In the genomic region with DNA sequence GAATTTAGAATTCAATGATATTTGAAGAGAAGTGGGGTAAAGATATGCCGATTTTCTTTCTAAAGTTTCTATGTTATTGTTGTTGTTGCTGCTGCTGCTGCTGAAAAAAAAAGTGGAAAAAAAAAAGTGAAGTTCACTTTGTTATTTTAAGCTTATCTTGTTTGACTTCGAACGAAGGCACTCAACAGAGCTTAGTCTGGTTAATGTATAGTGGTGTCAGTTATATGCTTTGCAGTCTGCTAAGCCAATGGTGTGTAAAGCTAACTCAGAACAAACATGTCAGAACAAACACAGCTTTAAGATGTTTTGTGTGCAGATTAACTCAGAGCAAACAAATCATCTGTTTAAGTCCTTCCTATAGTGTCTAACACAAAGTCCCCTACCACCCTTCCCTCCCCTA, we compare ENCODE assay signal across 12 mouse cellular contexts. TPM values are rescaled to one million over a fixed set of nuclear protein-coding genes. Genes with fewer than 3 reads are reported as not detected.
DNase-seq lines count a peak whose midpoint lies in the region; ATAC-seq and TF ChIP-seq lines count a peak whose summit lies in the region.
"Had no signal": no experiment of that assay in that cellular context is flagged by ENCODE, and none has a peak within 500 bp of the region (broad histone marks: within the 10 kb centered on the region; RNA-seq: fewer than 3 reads in every experiment).

No protein-coding gene starts in this region.

- peaks cover 19% of the 10 kb centered on the region for H3K4me1 ChIP-seq in forebrain, embryonic 10.5 days
- peaks cover 17% of the 10 kb centered on the region for H3K4me1 ChIP-seq in forebrain, embryonic 13.5 days
- H3K4me1 ChIP-seq in kidney, adult 2 months (ENCODE audit: control insufficient read depth, insufficient read depth, low read length) = peaks cover 6% of the 10 kb centered on the region; the same call in 1 of the 2 replicates
- peaks cover 3 to 6% of the 10 kb centered on the region in 2 experiments; a peak in 2 of 4 replicates for H3K4me1 ChIP-seq in MEL (ENCODE audit: control insufficient read depth in 1 of 2, insufficient read depth in 2 of 2, low read length in 2 of 2)
- H3K4me1 ChIP-seq in liver, embryonic 16.5 days (ENCODE audit: control insufficient read depth, low read depth, low read length) = no peaks in the 10 kb centered on the region; the same call in 1 of the 2 replicates

- no peaks in the 10 kb centered on the region for H3K9me3 ChIP-seq in forebrain, embryonic 10.5 days
- no peaks in the 10 kb centered on the region for H3K9me3 ChIP-seq in forebrain, embryonic 13.5 days (replicated peaks)
- no peaks in the 10 kb centered on the region for H3K9me3 ChIP-seq in MEL (replicated peaks; ENCODE audit: insufficient read depth, low read length)
- no peaks in the 10 kb centered on the region for H3K9me3 ChIP-seq in liver, embryonic 16.5 days (replicated peaks; ENCODE audit: control insufficient read depth, low read length)
- H3K9me3 ChIP-seq: megakaryocyte, embryonic 14.5 days had no signal

- H3K36me3 ChIP-seq in forebrain, embryonic 10.5 days (replicated peaks) = peaks cover 15% of the 10 kb centered on the region
- peaks cover 7% of the 10 kb centered on the region for H3K36me3 ChIP-seq in forebrain, embryonic 13.5 days (ENCODE audit: poor library complexity, severe bottlenecking)
- 0 out of 2 replicates have a peak, but pooled peaks cover 2% of the 10 kb centered on the region for H3K36me3 ChIP-seq in kidney, adult 2 months (ENCODE audit: control insufficient read depth, insufficient read depth, low read length)
- peaks cover 0 to 8% of the 10 kb centered on the region in 2 experiments; a peak in 2 of 4 replicates for H3K36me3 ChIP-seq in MEL (ENCODE audit: control insufficient read depth in 1 of 2, insufficient read depth in 2 of 2, low read length in 2 of 2)
- no peaks in the 10 kb centered on the region for H3K36me3 ChIP-seq in liver, embryonic 16.5 days (ENCODE audit: control insufficient read depth, insufficient read depth)

- no peak for TF ChIP-seq RAD21 in MEL (IDR thresholded peaks at IDR 0.05; ENCODE audit: low read depth, low read length)

- no peak for ATAC-seq in forebrain, embryonic 13.5 days
- ATAC-seq in liver, embryonic 16.5 days (ENCODE audit: low read depth) = peak; percentile 80

- H3K9ac ChIP-seq in forebrain, embryonic 13.5 days = no peak overlapping the region
- no peak overlapping the region for H3K9ac ChIP-seq in MEL (ENCODE audit: control insufficient read depth, low read depth, low read length, poor library complexity, severe bottlenecking)
- no peak overlapping the region for H3K9ac ChIP-seq in liver, embryonic 16.5 days (ENCODE audit: low read depth, low read length)

- DNase-seq in forebrain, embryonic 10.5 days (ENCODE audit: extremely low spot score, low spot score) = no peak
- DNase-seq in kidney, adult 2 months = no peak
- no peak for DNase-seq in kidney, postnatal 14 days
- peak; percentile 30 for DNase-seq in MEL (ENCODE audit: low read depth, low spot score)
- DNase-seq in cerebellum, postnatal 10 days = no peak
- DNase-seq in right cerebral cortex, adult 2 months (ENCODE audit: low spot score in 2 of 2) = no peak

- no peak overlapping the region; the same call in 1 of the 2 replicates for H3K27ac ChIP-seq in forebrain, embryonic 10.5 days
- H3K27ac ChIP-seq in forebrain, embryonic 13.5 days = no peak overlapping the region
- H3K27ac ChIP-seq in kidney, adult 2 months (ENCODE audit: insufficient read depth, low read depth, low read length) = no peak overlapping the region
- no peak overlapping the region for H3K27ac ChIP-seq in MEL (ENCODE audit: control insufficient read depth, low read depth, low read length)
- H3K27ac ChIP-seq in liver, embryonic 16.5 days (ENCODE audit: low read length) = peak overlapping the region; percentile 37

- H3K27me3 ChIP-seq in forebrain, embryonic 10.5 days (ENCODE audit: poor library complexity, severe bottlenecking) = no peaks in the 10 kb centered on the region
- H3K27me3 ChIP-seq in forebrain, embryonic 13.5 days = peaks cover 16% of the 10 kb centered on the region; the same call in 1 of the 2 replicates
- no peaks in the 10 kb centered on the region for H3K27me3 ChIP-seq in kidney, adult 2 months (replicated peaks; ENCODE audit: control insufficient read depth, insufficient read depth, low read length)
- peaks cover 2 to 3% of the 10 kb centered on the region in 2 experiments; a peak in 3 of 4 replicates for H3K27me3 ChIP-seq in MEL (ENCODE audit: control insufficient read depth in 1 of 2, insufficient read depth in 2 of 2, low read length in 2 of 2)
- H3K27me3 ChIP-seq in liver, embryonic 16.5 days (ENCODE audit: control insufficient read depth, insufficient read depth, low read depth, low read length) = no peaks in the 10 kb centered on the region; the same call in 1 of the 2 replicates

- H3K79me2 ChIP-seq in MEL (ENCODE audit: control insufficient read depth, insufficient read depth, low read length, poor library complexity) = peaks cover 2% of the 10 kb centered on the region

- no peak for TF ChIP-seq EP300 in MEL (IDR thresholded peaks at IDR 0.05; ENCODE audit: low read depth in 1 of 2, low read length in 2 of 2)

- no peak overlapping the region for H3K4me2 ChIP-seq in forebrain, embryonic 13.5 days
- peak overlapping the region; percentile 64; the same call in 1 of the 2 replicates for H3K4me2 ChIP-seq in liver, embryonic 16.5 days (ENCODE audit: low read depth, low read length)

- no peak for TF ChIP-seq CTCF in kidney, adult 2 months (conservative IDR thresholded peaks at IDR 0.05; ENCODE audit: insufficient read depth, insufficient read length, low read depth, low read length)
- TF ChIP-seq CTCF in MEL (IDR thresholded peaks at IDR 0.05 in 2 of 3, conservative IDR thresholded peaks at IDR 0.05 in 1 of 3; ENCODE audit: control insufficient read depth in 1 of 3, insufficient read depth in 1 of 3, low read depth in 2 of 3, low read length in 3 of 3, poor library complexity in 1 of 3, severe bottlenecking in 1 of 3) = no peak

- TF ChIP-seq POLR2A in kidney, adult 2 months (IDR thresholded peaks at IDR 0.05; ENCODE audit: low read depth, low read length) = no peak
- no peak for TF ChIP-seq POLR2A in MEL (IDR thresholded peaks at IDR 0.05; ENCODE audit: control insufficient read depth in 1 of 2, insufficient read depth in 1 of 2, low read depth in 1 of 2, low read length in 2 of 2, poor library complexity in 1 of 2)

- peak overlapping the region; percentile 76; the same call in 1 of the 2 replicates for H3K4me3 ChIP-seq in forebrain, embryonic 10.5 days
- H3K4me3 ChIP-seq in forebrain, embryonic 13.5 days = no peak overlapping the region
- 0 out of 2 replicates have a peak overlapping the region, but pooled peaks have one; percentile 97 for H3K4me3 ChIP-seq in kidney, adult 2 months (ENCODE audit: insufficient read depth, low read depth, low read length)
- H3K4me3 ChIP-seq in MEL (ENCODE audit: control insufficient read depth in 1 of 2, insufficient read depth in 1 of 2, low read depth in 2 of 2, low read length in 2 of 2) = peak overlapping the region in 1 of 2 experiments; percentile 65; a peak in 2 of 4 replicates
- no peak overlapping the region for H3K4me3 ChIP-seq in liver, embryonic 16.5 days (ENCODE audit: low read depth, low read length)

- WGBS in forebrain, embryonic 10.5 days = 90% methylated on average over 3 of the region's 3 CpGs
- 94% methylated on average over 3 of the region's 3 CpGs for WGBS in forebrain, embryonic 13.5 days
- WGBS in kidney, adult 2 months = 63% methylated on average over 3 of the region's 3 CpGs
- WGBS in liver, embryonic 16.5 days (ENCODE audit: insufficient replicate concordance) = 51% methylated on average over 3 of the region's 3 CpGs

RNA-seq across cellular contexts. Expression of gene Zscan26, which starts 0.6 kb away (rescaled TPM):
- 22.8 and 27.7 TPM in 2 replicates for polyA plus RNA-seq in forebrain, embryonic 10.5 days (2016; fragmentation: Nextera tagmentation; extraction: Ambion mirVana)
- polyA plus RNA-seq in forebrain, embryonic 13.5 days (2015; fragmentation: Nextera tagmentation; extraction: Ambion mirVana) = 21.7 and 25.4 TPM in 2 replicates
- polyA plus RNA-seq in kidney, adult 2 months (2012; rRNA removed) = 13.7 and 14.7 TPM in 2 replicates
- total RNA-seq in MEL (2012; rRNA removed) = 7.4 and 7.7 TPM in 2 replicates
- polyA plus RNA-seq in MEL (2012; ENCODE audit: insufficient read depth in 1 of 2, insufficient read length in 2 of 2, low read depth in 1 of 2, low replicate concordance in 2 of 2, missing spikeins in 1 of 2) = 1 to 10 TPM in 1 of 2 experiments, not detected in 1; 8.0 TPM
- polyA plus RNA-seq in liver, embryonic 16.5 days (2015; fragmentation: Nextera tagmentation; extraction: Ambion mirVana) = 12.0 and 13.3 TPM in 2 replicates

RNA-seq across cellular contexts. Expression of gene Pgbd1, which starts 13.3 kb away (rescaled TPM):
- polyA plus RNA-seq in forebrain, embryonic 10.5 days (2016; fragmentation: Nextera tagmentation; extraction: Ambion mirVana) = 5.9 and 6.0 TPM in 2 replicates
- 3.7 and 4.4 TPM in 2 replicates for polyA plus RNA-seq in forebrain, embryonic 13.5 days (2015; fragmentation: Nextera tagmentation; extraction: Ambion mirVana)
- polyA plus RNA-seq in kidney, adult 2 months (2012; rRNA removed) = 1.1 and 1.2 TPM in 2 replicates
- total RNA-seq in MEL (2012; rRNA removed) = 0.26 and 0.35 TPM in 2 replicates
- under 1 TPM in 1 of 2 experiments, not detected in 1; 0.25 TPM for polyA plus RNA-seq in MEL (2012; ENCODE audit: insufficient read depth in 1 of 2, insufficient read length in 2 of 2, low read depth in 1 of 2, low replicate concordance in 2 of 2, missing spikeins in 1 of 2)
- 0.82 and 0.97 TPM in 2 replicates for polyA plus RNA-seq in liver, embryonic 16.5 days (2015; fragmentation: Nextera tagmentation; extraction: Ambion mirVana)

RNA-seq across cellular contexts. Expression of gene Nkapl, which starts 14.2 kb away (rescaled TPM):
- polyA plus RNA-seq in forebrain, embryonic 10.5 days (2016; fragmentation: Nextera tagmentation; extraction: Ambion mirVana) = 2.5 and 3.2 TPM in 2 replicates
- polyA plus RNA-seq in forebrain, embryonic 13.5 days (2015; fragmentation: Nextera tagmentation; extraction: Ambion mirVana) = 2.9 and 3.5 TPM in 2 replicates
- 0.13 and 0.23 TPM in 2 replicates for polyA plus RNA-seq in kidney, adult 2 months (2012; rRNA removed)
- total RNA-seq in MEL (2012; rRNA removed) = 0.12 TPM in 1 of 2 replicates, not detected in the other
- under 1 TPM in 1 of 2 experiments, not detected in 1; 0.17 TPM for polyA plus RNA-seq in MEL (2012; ENCODE audit: insufficient read depth in 1 of 2, insufficient read length in 2 of 2, low read depth in 1 of 2, low replicate concordance in 2 of 2, missing spikeins in 1 of 2)
- 0.79 and 1.0 TPM in 2 replicates for polyA plus RNA-seq in liver, embryonic 16.5 days (2015; fragmentation: Nextera tagmentation; extraction: Ambion mirVana)

RNA-seq across cellular contexts. Expression of gene Zkscan4, which starts 24.6 kb away (rescaled TPM):
- polyA plus RNA-seq in forebrain, embryonic 10.5 days (2016; fragmentation: Nextera tagmentation; extraction: Ambion mirVana) = 3.7 and 4.0 TPM in 2 replicates
- polyA plus RNA-seq in forebrain, embryonic 13.5 days (2015; fragmentation: Nextera tagmentation; extraction: Ambion mirVana) = 7.3 and 7.7 TPM in 2 replicates
- 0.54 and 0.56 TPM in 2 replicates for polyA plus RNA-seq in kidney, adult 2 months (2012; rRNA removed)
- not detected in 2 replicates for total RNA-seq in MEL (2012; rRNA removed)
- polyA plus RNA-seq in MEL (2012; ENCODE audit: insufficient read depth in 1 of 2, insufficient read length in 2 of 2, low read depth in 1 of 2, low replicate concordance in 2 of 2, missing spikeins in 1 of 2) = not detected
- polyA plus RNA-seq in liver, embryonic 16.5 days (2015; fragmentation: Nextera tagmentation; extraction: Ambion mirVana) = 0.44 TPM in 2 replicates

RNA-seq across cellular contexts. Expression of gene Gm10065, which starts 25.1 kb away (rescaled TPM):
- polyA plus RNA-seq in forebrain, embryonic 10.5 days (2016; fragmentation: Nextera tagmentation; extraction: Ambion mirVana) = 1.1 TPM in 1 of 2 replicates, not detected in the other
- polyA plus RNA-seq in forebrain, embryonic 13.5 days (2015; fragmentation: Nextera tagmentation; extraction: Ambion mirVana) = not detected in 2 replicates
- not detected in 2 replicates for polyA plus RNA-seq in kidney, adult 2 months (2012; rRNA removed)
- total RNA-seq in MEL (2012; rRNA removed) = not detected in 2 replicates
- polyA plus RNA-seq in MEL (2012; ENCODE audit: insufficient read depth in 1 of 2, insufficient read length in 2 of 2, low read depth in 1 of 2, low replicate concordance in 2 of 2, missing spikeins in 1 of 2) = not detected
- polyA plus RNA-seq in liver, embryonic 16.5 days (2015; fragmentation: Nextera tagmentation; extraction: Ambion mirVana) = not detected in 2 replicates
- total RNA-seq: left cerebral cortex, postnatal 10 days had no signal
- polyA plus RNA-seq: forebrain, embryonic 14.5 days; testis, adult 2 months had no signal

Comparison
In these comparisons a context has a peak if more than half of its experiments do, and no peak if none do; other contexts are left out.
1. H3K4me3 ChIP-seq: peak in forebrain, embryonic 10.5 days (single experiment) and kidney, adult 2 months (single experiment); none in forebrain, embryonic 13.5 days (single experiment) and liver, embryonic 16.5 days (single experiment).